Mouse (Mus musculus) embryonic facial prominence, embryonic 10.5 days (tissue): ENCODE data around the gene Adh1. TPM values are rescaled to one million over a fixed set of nuclear protein-coding genes. Genes with fewer than 3 reads are reported as not detected.

Experiments
- DNase-seq: peaks from one replicate; pipeline ENCODE4 v3.0.0-alpha.2; 2017; ENCODE audit warnings: low spot score
- H3K27ac ChIP-seq: fragments of 300-500 bp; sonication (generic); replicated peaks from 2 replicates; pipeline ENCODE4 v1.5.1; 2016; ENCODE audit warnings: mild to moderate bottlenecking
- H3K27me3 ChIP-seq: fragments of 300-500 bp; sonication (generic); replicated peaks from 2 replicates; pipeline ENCODE4 v1.6.1; 2016; ENCODE audit warnings: low read depth, mild to moderate bottlenecking; ENCODE audit not compliant: poor library complexity, severe bottlenecking
- H3K36me3 ChIP-seq: fragments of 300-500 bp; sonication (generic); replicated peaks from 2 replicates; pipeline ENCODE4 v1.6.1; 2016; ENCODE audit warnings: mild to moderate bottlenecking, moderate library complexity
- H3K4me1 ChIP-seq: fragments of 300-500 bp; sonication (generic); 2 replicates; pipeline ENCODE4 v1.6.1; 2016
- H3K4me3 ChIP-seq: fragments of 300-500 bp; sonication (generic); 2 replicates; pipeline ENCODE4 v1.5.1; 2016; ENCODE audit warnings: mild to moderate bottlenecking, moderate library complexity
- H3K9me3 ChIP-seq: fragments of 300-500 bp; sonication (generic); 2 replicates; pipeline ENCODE4 v1.6.1; 2016; ENCODE audit warnings: mild to moderate bottlenecking
- WGBS: fragments of 180-500 bp; shearing (Covaris S2); methylation state at CpG from one replicate; pipeline ENCODE4 v1.1.7; 2016; 5-methylcytosine and 5-hydroxymethylcytosine counted together
- polyA plus RNA-seq: library from polyadenylated mRNA; unstranded; fragments of >200 nt; fragmentation: Nextera tagmentation; extraction: Ambion mirVana; gene quantifications from 2 replicates; pipeline ENCODE4 v1.2.1, GENCODE M21; 2016

Gene Adh1
- polyA plus RNA-seq: not detected in 2 replicates

GRCm38 (mm10) chr3:138260721-138261669, at the start of gene Adh1:
TSS of gene Adh1 (plus strand) at chr3:138260991.
- no peaks in the 10 kb centered on the region for H3K27me3 ChIP-seq
- no peak within 1 kb of the TSS for H3K4me3 ChIP-seq
- no peak within 1 kb of the TSS for H3K27ac ChIP-seq
- peaks cover 6% of the 10 kb centered on the region; the same call in 1 of the 2 replicates for H3K4me1 ChIP-seq
- H3K9me3 ChIP-seq: no peaks in the 10 kb centered on the region
- no peak for DNase-seq
- no peaks in the 10 kb centered on the region for H3K36me3 ChIP-seq
- WGBS: 88% methylated on average over 11 of the region's 11 CpGs

- Histone ChIP-seq H3K36me3 (no peaks in the 10 kb centered on the region), H3K4me1 (peaks cover 7% of the 10 kb centered on the region), H3K27ac (no peak overlapping the region), H3K4me3 (no peak overlapping the region), H3K9me3 (no peaks in the 10 kb centered on the region), H3K27me3 (no peaks in the 10 kb centered on the region)
- WGBS: 93% methylated on average over 4 of the region's 4 CpGs
- DNase-seq: no peak
Measured at GRCm38 (mm10) chr3:138212431-138212951, 48.3 kb upstream of the Adh1 start.

DNA sequence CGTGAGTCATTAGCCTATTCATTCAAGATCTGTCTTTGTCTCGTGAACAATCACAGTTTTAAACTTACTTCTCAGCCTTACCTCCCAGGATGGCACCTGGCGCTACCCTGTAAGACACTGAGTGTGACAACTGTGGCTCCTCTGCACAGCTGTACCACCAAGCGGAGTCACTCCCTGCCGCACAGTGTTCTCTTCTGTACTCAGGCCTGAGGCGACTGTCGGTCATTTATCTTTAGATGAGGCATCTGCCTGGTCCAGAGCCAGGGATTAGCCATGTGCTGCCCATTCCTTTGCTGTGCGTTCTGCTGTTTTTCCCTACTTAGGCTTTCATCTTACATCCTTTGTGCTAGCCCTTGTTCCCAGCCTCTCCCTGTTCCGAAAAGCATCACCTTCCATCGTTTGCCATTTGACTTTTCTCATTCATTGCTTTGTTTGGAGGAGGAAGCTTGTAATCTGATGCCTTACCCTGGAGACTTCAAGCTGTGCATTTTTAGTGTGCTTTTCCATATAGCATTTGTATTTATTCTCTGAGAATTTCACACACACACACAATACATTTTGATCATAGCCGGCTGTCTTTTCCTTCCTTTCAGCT, 45.3 kb upstream of the Adh1 start:
- no peaks in the 10 kb centered on the region for H3K36me3 ChIP-seq
- H3K27ac ChIP-seq: peak overlapping the region; percentile 16; the same call in 1 of the 2 replicates
- 50% methylated on average over 11 of the region's 11 CpGs for WGBS
- no peaks in the 10 kb centered on the region for H3K9me3 ChIP-seq
- H3K27me3 ChIP-seq: no peaks in the 10 kb centered on the region
- H3K4me1 ChIP-seq: peaks cover 7% of the 10 kb centered on the region
- peak; percentile 21 for DNase-seq
- no peak overlapping the region for H3K4me3 ChIP-seq

- no peak overlapping the region for H3K27ac ChIP-seq
- peaks cover 7% of the 10 kb centered on the region for H3K4me1 ChIP-seq
- DNase-seq: no peak
- H3K9me3 ChIP-seq: no peaks in the 10 kb centered on the region
- H3K27me3 ChIP-seq: no peaks in the 10 kb centered on the region
- 87% methylated on average over 8 of the region's 8 CpGs for WGBS
- no peaks in the 10 kb centered on the region for H3K36me3 ChIP-seq
- H3K4me3 ChIP-seq: no peak overlapping the region
Measured at GRCm38 (mm10) chr3:138216091-138216490, 44.7 kb upstream of the Adh1 start.

- no peaks in the 10 kb centered on the region for H3K9me3 ChIP-seq
- 75% methylated on average over 10 of the region's 10 CpGs for WGBS
- DNase-seq: no peak
- H3K4me1 ChIP-seq: peaks cover 7% of the 10 kb centered on the region
- H3K36me3 ChIP-seq: no peaks in the 10 kb centered on the region
- H3K27ac ChIP-seq: no peak within 1 kb of the TSS
- no peak within 1 kb of the TSS for H3K4me3 ChIP-seq
- no peaks in the 10 kb centered on the region for H3K27me3 ChIP-seq
Measured at GRCm38 (mm10) chr3:138217631-138218264, 43.0 kb upstream of the Adh1 start, which contains the start of gene Adh7. TSS of gene Adh7 (plus strand) at chr3:138217760.

GRCm38 (mm10) chr3:138221116-138221515, 39.7 kb upstream of the Adh1 start:
- no peaks in the 10 kb centered on the region for H3K9me3 ChIP-seq
- peaks cover 17% of the 10 kb centered on the region for H3K4me1 ChIP-seq
- H3K27me3 ChIP-seq: no peaks in the 10 kb centered on the region
- 93% methylated on average over 11 of the region's 11 CpGs for WGBS
- H3K36me3 ChIP-seq: no peaks in the 10 kb centered on the region
- no peak overlapping the region for H3K27ac ChIP-seq
- no peak for DNase-seq
- H3K4me3 ChIP-seq: no peak overlapping the region

DNA sequence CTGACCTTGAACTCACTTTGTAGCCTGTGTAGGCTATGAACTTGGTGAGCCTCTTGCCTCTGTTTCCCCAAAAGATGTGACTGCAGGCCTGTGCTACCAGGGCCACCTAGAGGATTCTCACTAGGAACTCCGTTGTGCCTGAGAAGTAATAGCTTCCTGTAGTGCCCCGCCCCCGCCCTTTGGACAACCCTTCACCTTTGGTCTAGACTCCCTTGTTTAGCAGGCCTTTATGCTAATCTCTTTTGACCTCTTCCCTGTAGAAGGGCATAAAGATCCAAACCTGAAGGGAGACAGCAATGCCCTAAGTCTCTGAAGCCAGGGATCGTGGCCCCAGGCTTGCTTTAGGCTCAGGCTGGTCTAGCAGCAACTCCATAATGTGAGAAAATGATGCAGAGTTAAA, 38.3 kb upstream of the Adh1 start:
- H3K27me3 ChIP-seq: no peaks in the 10 kb centered on the region
- no peak for DNase-seq
- peaks cover 18% of the 10 kb centered on the region for H3K4me1 ChIP-seq
- H3K4me3 ChIP-seq: no peak overlapping the region
- H3K27ac ChIP-seq: no peak overlapping the region
- H3K36me3 ChIP-seq: no peaks in the 10 kb centered on the region
- WGBS: 60% methylated on average over 4 of the region's 4 CpGs
- H3K9me3 ChIP-seq: no peaks in the 10 kb centered on the region

- WGBS: 54% methylated on average over 5 of the region's 5 CpGs
- DNase-seq: peak; percentile 52
- Histone ChIP-seq H3K27ac (no peak overlapping the region), H3K36me3 (no peaks in the 10 kb centered on the region), H3K9me3 (no peaks in the 10 kb centered on the region), H3K27me3 (no peaks in the 10 kb centered on the region), H3K4me3 (no peak overlapping the region), H3K4me1 (peaks cover 18% of the 10 kb centered on the region)
Measured at GRCm38 (mm10) chr3:138222952-138223351, 37.8 kb upstream of the Adh1 start.

DNA sequence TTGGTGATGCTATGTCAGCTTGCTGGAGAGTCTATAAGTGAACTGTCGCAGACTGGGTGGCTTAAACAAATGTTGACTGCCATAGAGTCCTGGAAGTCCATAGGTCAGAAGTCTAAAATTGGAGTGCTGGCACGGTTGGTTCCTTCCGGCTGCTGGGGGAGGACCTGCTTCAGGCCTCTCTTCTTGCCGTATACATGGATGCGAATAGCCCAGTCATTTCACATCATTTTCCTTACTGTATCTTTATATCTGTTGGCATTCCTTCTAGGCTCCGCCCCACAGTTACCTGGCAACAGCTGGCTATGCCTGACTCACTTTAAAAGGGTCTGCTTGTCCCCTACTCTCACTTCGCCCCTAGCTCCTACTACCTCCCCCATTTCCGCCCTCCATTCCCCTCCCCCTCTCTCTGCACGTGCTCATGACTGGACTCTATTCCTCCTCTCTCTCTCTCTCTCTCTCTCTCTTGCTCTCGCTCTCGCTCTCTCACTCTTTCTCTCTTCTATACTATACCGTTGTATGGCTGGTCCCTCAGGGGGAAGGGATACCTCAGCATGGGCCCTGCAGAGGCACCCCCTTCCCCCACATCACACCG, 36.3 kb upstream of the Adh1 start:
- H3K4me3 ChIP-seq: no peak overlapping the region
- no peak for DNase-seq
- H3K4me1 ChIP-seq: peaks cover 18% of the 10 kb centered on the region
- no peaks in the 10 kb centered on the region for H3K9me3 ChIP-seq
- no peak overlapping the region for H3K27ac ChIP-seq
- WGBS: 86% methylated on average over 13 of the region's 13 CpGs
- no peaks in the 10 kb centered on the region for H3K27me3 ChIP-seq
- H3K36me3 ChIP-seq: no peaks in the 10 kb centered on the region

- Histone ChIP-seq H3K27me3 (no peaks in the 10 kb centered on the region), H3K4me3 (no peak overlapping the region), H3K9me3 (no peaks in the 10 kb centered on the region), H3K36me3 (no peaks in the 10 kb centered on the region), H3K4me1 (peaks cover 18% of the 10 kb centered on the region), H3K27ac (no peak overlapping the region)
- DNase-seq: no peak
- WGBS: 65% methylated on average over 7 of the region's 7 CpGs
Measured at GRCm38 (mm10) chr3:138225331-138225730, 35.5 kb upstream of the Adh1 start.

GRCm38 (mm10) chr3:138225853-138226252, 34.9 kb upstream of the Adh1 start:
- Histone ChIP-seq H3K4me3 (no peak overlapping the region), H3K36me3 (no peaks in the 10 kb centered on the region), H3K27me3 (no peaks in the 10 kb centered on the region), H3K27ac (no peak overlapping the region; the same call in 1 of the 2 replicates), H3K4me1 (peaks cover 18% of the 10 kb centered on the region), H3K9me3 (no peaks in the 10 kb centered on the region)
- DNase-seq: no peak
- WGBS: 60% methylated on average over 7 of the region's 7 CpGs

DNA sequence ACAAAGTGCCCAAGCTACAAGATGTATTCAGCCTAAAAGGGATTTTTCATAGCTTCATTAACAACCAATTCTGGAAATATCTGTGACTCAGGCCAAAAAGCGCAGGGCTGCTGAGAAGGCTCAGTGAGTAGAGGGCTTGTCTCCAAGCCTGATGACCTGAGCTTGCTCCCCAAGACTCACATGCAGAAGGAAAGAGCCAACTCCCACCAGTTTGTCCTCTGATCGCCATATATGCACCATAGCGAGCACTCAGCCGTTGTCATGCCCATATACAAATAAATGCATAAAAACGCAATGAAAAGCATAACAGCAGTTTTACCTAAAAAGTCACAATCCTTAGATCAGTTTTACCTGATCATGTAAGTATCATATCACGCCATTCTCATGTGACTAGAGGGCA, 34.3 kb upstream of the Adh1 start:
- no peak overlapping the region for H3K4me3 ChIP-seq
- peaks cover 18% of the 10 kb centered on the region for H3K4me1 ChIP-seq
- H3K27ac ChIP-seq: no peak overlapping the region
- H3K9me3 ChIP-seq: no peaks in the 10 kb centered on the region
- H3K27me3 ChIP-seq: no peaks in the 10 kb centered on the region
- whole genome bisulfite sequencing: 95% methylated on average over 6 of the region's 6 CpGs
- DNase-seq: no peak
- no peaks in the 10 kb centered on the region for H3K36me3 ChIP-seq
